Mouse (Mus musculus) heart, postnatal 0 days (tissue): ENCODE measurements at regions not wholly inside any gene's neighbourhood (a gene's known extent, or its start where the extent isn't known, plus 50 kb on each side); places are given as distances from the start of the nearest gene placed in this dataset.
"Not testable (repeated sequence)": the region's sequence is repeated elsewhere in the genome, so short reads cannot be mapped to it uniquely, and the experiment has no call there.

Experiments used
- ATAC-seq: fragments of 200-750 bp; cut with Nextera tagmentation; 2 replicates; pipeline ENCODE4 v1.8.0; 2017; ENCODE audit warnings: low read depth, moderate number of reproducible peaks, moderate library complexity; ENCODE audit not compliant: insufficient read depth
- DNase-seq: peaks from one replicate; pipeline ENCODE4 v3.0.0-alpha.2; 2016; ENCODE audit warnings: low spot score
- H3K27ac ChIP-seq: fragments of 300-500 bp; sonication (generic); 2 replicates; pipeline ENCODE4 v1.5.1; 2014; ENCODE audit warnings: low read depth, mild to moderate bottlenecking
- H3K27me3 ChIP-seq: fragments of 300-500 bp; sonication (generic); 2 replicates; pipeline ENCODE4 v1.6.1; 2014; ENCODE audit warnings: low read length, mixed read lengths; ENCODE audit not compliant: control insufficient read depth, insufficient read depth
- H3K36me3 ChIP-seq: fragments of 300-500 bp; sonication (generic); replicated peaks from 2 replicates; pipeline ENCODE4 v1.6.1; 2014; ENCODE audit warnings: low read length, mixed read lengths; ENCODE audit not compliant: control insufficient read depth, insufficient read depth
- H3K4me1 ChIP-seq: fragments of 300-500 bp; sonication (generic); 2 replicates; pipeline ENCODE4 v1.6.1; 2014; ENCODE audit warnings: antibody characterized with exemption; ENCODE audit not compliant: control insufficient read depth, insufficient read depth
- H3K4me2 ChIP-seq: fragments of 300-500 bp; sonication (generic); 2 replicates; pipeline ENCODE4 v1.6.1; 2014; ENCODE audit warnings: low read depth, mild to moderate bottlenecking, low read length, moderate library complexity
- H3K4me3 ChIP-seq: fragments of 300-500 bp; sonication (generic); 2 replicates; pipeline ENCODE4 v1.5.1; 2014; ENCODE audit warnings: low read depth, low read length
- H3K9ac ChIP-seq: fragments of 300-500 bp; sonication (generic); replicated peaks from 2 replicates; pipeline ENCODE4 v1.6.1; 2014; ENCODE audit warnings: low read depth, low read length, mixed read lengths
- H3K9me3 ChIP-seq: fragments of 300-500 bp; sonication (generic); replicated peaks from 2 replicates; pipeline ENCODE4 v1.6.1; 2016; ENCODE audit warnings: low read length; ENCODE audit not compliant: control insufficient read depth
- CTCF ChIP-seq: IDR thresholded peaks from 2 replicates; pipeline ENCODE4 v1.5.1; 2016; ENCODE audit warnings: antibody characterized with exemption, control low read depth, low read depth
- EP300 ChIP-seq: IDR thresholded peaks from 2 replicates; pipeline ENCODE4 v1.6.1; 2016; ENCODE audit warnings: antibody characterized with exemption, low read depth
- WGBS: fragments of 180-500 bp; shearing (Covaris S2); extraction: QIAGEN DNeasy Blood & Tissue Kit; methylation state at CpG from one replicate; pipeline ENCODE4 v1.1.7; 2014; 5-methylcytosine and 5-hydroxymethylcytosine counted together

DNA sequence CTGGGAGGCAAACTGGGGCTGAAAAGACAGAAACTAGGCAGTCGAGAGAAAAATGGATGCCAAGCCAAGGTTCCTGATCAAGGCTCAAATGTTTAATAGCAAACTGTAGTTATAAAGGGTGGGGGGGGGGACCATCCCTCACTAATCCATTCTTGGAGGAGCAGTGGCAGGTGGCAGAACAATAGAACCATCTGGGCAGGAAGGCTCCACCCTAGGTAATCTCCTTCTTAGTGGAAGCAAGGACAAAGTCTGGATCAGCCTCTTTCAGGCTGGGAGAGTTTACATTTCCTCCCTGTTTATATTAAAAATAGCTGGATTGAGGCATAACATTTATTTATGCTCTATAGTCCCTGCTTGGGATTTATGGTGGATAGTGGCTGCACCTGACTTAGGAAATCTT lies 180.8 kb downstream of the Cdh9 start:
- ATAC-seq (no peak), DNase-seq (no peak)
- H3K36me3 ChIP-seq, result no peaks in the 10 kb centered on the region

DNA sequence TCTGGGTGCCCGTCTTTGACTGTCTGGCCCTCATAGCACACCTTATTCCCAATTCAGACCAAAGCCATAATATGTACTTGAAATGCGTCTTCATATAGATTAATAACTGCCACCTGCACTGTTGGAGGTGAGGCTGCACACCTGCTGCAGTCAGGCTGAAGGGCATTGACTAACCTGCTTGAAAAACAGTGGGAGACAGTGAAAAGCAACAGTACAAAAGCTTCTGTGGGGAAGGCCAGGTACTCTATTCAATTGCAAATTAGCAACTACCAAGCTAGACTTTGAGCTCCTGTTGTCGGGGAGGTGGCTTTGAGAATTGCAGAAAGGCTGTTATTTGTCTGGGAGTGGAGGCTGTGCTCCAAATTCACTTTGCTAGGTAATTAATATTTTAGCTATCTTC lies 181.4 kb downstream of the Cdh9 start:
- not testable (repeated sequence) for H3K4me3 ChIP-seq, H3K4me1 ChIP-seq, H3K27ac ChIP-seq, ATAC-seq, H3K27me3 ChIP-seq, H3K9me3 ChIP-seq, H3K9ac ChIP-seq, H3K4me2 ChIP-seq, DNase-seq, H3K36me3 ChIP-seq
- 74% methylated on average over 3 of the region's 3 CpGs for WGBS

More for the DNA sequence above, 180.8 kb downstream of the Cdh9 start:
- TF ChIP-seq CTCF (no peak), EP300 (no peak)
- no peaks in the 10 kb centered on the region for H3K27me3 ChIP-seq
- WGBS, result 90% methylated on average over 1 of the region's 1 CpGs
- H3K4me1 ChIP-seq, result no peaks in the 10 kb centered on the region
- H3K27ac ChIP-seq, result no peak overlapping the region
- no peak overlapping the region for H3K9ac ChIP-seq
- H3K9me3 ChIP-seq, result no peaks in the 10 kb centered on the region
- H3K4me3 ChIP-seq, result no peak overlapping the region
- no peak overlapping the region for H3K4me2 ChIP-seq

DNA sequence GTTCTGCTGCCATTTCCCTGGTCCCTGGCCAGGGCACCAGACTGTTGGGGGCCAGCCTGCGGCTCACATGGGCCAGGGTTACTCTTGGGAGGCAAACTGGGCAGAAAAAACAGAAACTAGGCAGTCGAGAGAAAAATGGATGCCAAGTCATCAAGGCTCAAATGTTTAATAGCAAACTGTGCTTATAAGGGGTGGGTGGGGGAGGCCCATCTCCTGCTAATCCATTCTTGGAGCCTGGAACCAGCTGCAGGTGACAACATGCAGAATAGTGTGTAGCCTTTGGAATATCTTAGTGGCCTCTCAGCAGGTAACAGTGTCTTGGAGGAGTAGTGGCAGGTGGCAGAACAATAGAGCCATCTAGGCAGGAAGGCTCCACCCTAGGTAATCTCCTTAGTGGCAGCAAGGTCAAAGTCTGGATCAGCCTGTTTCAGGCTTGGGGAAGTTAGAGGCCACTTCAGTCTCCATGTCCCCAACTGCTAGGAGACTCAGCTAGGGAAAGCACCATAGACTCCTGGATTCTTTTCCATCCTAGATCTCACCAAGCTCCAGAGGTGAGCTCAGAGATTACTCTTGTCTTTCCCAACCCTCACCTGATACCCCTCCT lies 186.5 kb downstream of the Cdh9 start:
- no peaks in the 10 kb centered on the region for H3K9me3 ChIP-seq
- DNase-seq (no peak), ATAC-seq (no peak)
- 60% methylated on average over 2 of the region's 2 CpGs for WGBS
- TF ChIP-seq EP300 (no peak), CTCF (no peak)
- H3K4me2 ChIP-seq, result no peak overlapping the region
- H3K27me3 ChIP-seq, result no peaks in the 10 kb centered on the region
- no peaks in the 10 kb centered on the region for H3K36me3 ChIP-seq
- no peak overlapping the region for H3K4me3 ChIP-seq
- no peak overlapping the region for H3K9ac ChIP-seq
- H3K27ac ChIP-seq, result no peak overlapping the region
- H3K4me1 ChIP-seq, result no peaks in the 10 kb centered on the region

DNA sequence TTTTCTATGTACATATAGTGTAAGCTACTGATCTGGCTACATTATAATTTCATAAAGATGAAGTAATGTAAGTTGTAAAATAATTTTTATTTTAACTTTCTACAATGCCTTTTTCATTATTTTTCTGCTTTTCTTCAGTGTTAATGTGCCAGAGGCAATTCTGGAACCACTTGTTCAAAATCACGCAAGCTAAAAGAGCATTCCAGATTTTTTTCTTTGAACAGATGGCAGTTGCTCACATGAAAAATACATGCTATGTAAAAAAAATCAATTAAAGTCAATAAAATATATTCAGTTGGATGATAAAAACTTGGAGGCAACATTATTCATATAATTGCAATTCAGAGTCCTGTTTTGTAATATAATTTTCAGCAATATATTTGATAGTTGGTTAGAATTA lies 194.7 kb downstream of the Cdh9 start:
- no peaks in the 10 kb centered on the region for H3K4me1 ChIP-seq
- no peaks in the 10 kb centered on the region for H3K27me3 ChIP-seq
- TF ChIP-seq CTCF, result no peak
- TF ChIP-seq EP300, result no peak
- H3K4me2 ChIP-seq, result no peak overlapping the region
- H3K27ac ChIP-seq, result no peak overlapping the region
- no peaks in the 10 kb centered on the region for H3K36me3 ChIP-seq
- no peaks in the 10 kb centered on the region for H3K9me3 ChIP-seq
- no peak overlapping the region for H3K9ac ChIP-seq
- H3K4me3 ChIP-seq, result no peak overlapping the region
- DNase-seq (no peak), ATAC-seq (no peak)
- WGBS, result 80% methylated on average over 1 of the region's 1 CpGs

DNA sequence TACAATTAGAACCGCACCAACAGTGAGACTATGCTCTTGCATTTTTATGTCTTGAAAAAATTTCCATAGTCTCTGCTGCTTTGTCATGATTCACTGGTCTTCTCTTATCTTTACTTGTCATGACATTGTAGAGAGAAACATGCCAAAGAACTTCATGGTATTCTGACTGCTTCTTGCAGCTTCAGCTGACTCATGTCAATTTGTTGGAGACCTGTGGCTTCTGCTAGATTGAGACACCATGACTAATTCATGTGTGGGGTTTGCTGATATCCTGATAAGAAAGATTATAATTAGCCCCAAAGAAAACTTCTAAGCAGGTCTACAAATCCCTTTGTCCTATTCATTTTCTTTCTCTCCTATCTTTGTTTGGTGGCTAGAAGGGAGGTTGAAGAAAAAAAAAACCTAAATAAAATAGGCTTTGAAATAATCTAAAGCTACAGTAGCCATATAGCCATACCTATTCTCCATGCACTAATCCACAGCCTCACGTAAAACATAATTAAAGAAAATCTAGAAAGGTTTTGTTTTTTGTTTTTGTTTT lies 204.7 kb downstream of the Cdh9 start:
- H3K36me3 ChIP-seq, result no peaks in the 10 kb centered on the region
- H3K4me2 ChIP-seq, result no peak overlapping the region
- TF ChIP-seq CTCF (no peak), EP300 (no peak)
- no peaks in the 10 kb centered on the region for H3K27me3 ChIP-seq
- no peak for DNase-seq
- H3K9me3 ChIP-seq, result no peaks in the 10 kb centered on the region
- H3K4me3 ChIP-seq, result no peak overlapping the region
- 77% methylated on average over 2 of the region's 2 CpGs for WGBS
- H3K9ac ChIP-seq, result no peak overlapping the region
- no peak for ATAC-seq
- no peaks in the 10 kb centered on the region for H3K4me1 ChIP-seq
- no peak overlapping the region for H3K27ac ChIP-seq

DNA sequence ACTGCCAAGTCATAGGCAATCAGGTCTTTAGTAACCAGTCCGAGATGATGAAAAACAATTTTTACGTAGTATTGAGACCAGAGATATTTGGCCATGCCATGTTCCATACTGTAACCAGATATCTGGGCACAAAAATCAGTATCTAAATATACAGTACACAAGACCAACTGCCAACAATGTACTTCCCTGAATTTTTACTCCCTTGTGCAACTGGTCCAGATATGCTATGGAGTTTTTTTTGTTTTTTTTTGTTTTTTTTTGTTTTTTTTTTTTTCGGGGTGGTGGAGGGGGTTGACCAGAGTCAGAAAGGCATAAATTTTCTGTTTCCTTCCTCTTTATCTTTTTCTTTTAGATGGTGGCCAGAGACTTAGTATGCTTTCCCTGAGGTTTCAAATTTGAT lies 205.9 kb downstream of the Cdh9 start:
- H3K36me3 ChIP-seq, result no peaks in the 10 kb centered on the region
- no peaks in the 10 kb centered on the region for H3K27me3 ChIP-seq
- no peak overlapping the region for H3K9ac ChIP-seq
- no peak overlapping the region for H3K4me2 ChIP-seq
- no peak overlapping the region for H3K27ac ChIP-seq
- TF ChIP-seq CTCF (no peak), EP300 (no peak)
- H3K4me3 ChIP-seq, result no peak overlapping the region
- H3K4me1 ChIP-seq, result no peaks in the 10 kb centered on the region
- ATAC-seq (no peak), DNase-seq (no peak)
- 79% methylated on average over 3 of the region's 3 CpGs for WGBS
- no peaks in the 10 kb centered on the region for H3K9me3 ChIP-seq

DNA sequence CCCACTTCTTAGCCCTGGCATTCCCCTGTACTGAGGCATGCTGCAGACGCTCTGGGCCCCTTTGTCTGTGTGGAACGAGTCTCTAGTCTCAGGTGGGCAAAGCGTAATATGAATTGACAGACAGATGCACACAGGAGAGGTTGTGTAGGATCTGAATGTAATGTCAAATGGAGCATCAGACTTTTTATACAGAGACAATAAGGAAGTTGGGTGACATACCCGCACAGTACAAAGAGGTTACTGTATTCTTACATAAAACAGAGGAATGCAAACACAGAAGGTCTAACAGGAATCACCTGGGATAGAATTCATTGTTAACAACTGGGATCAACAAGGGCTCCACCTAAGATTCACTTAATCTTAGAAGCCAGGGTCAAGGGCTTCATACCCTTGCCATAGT lies 247.3 kb downstream of the Cdh9 start:
- not testable (repeated sequence) for ATAC-seq, H3K4me2 ChIP-seq, H3K9me3 ChIP-seq, H3K9ac ChIP-seq, H3K4me3 ChIP-seq, H3K36me3 ChIP-seq, H3K4me1 ChIP-seq, H3K27ac ChIP-seq, H3K27me3 ChIP-seq, DNase-seq
- WGBS, result 73% methylated on average over 4 of the region's 4 CpGs
